ENCODE assay signal across 13 mouse cellular contexts in the genomic region with DNA sequence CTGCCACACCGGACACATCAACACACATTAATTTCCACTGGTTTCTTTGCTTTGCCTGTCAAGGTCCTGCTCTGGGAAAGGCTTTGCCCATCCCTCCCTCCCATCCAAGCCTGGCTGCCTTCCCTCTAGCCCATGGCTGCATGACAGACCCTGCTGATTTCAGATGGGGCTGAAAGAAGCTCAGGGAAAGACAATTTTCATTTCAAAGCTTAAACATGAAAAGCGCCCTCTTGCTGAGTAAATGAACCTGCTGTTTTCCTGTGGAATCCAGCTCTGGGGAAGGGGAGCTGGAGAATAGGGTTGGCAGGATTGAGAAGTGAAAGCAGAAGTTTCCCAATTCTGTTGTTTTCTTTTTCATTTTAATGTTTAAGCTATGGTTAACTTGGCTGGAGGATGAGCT.
DNase-seq lines count a peak whose midpoint lies in the region; ATAC-seq and TF ChIP-seq lines count a peak whose summit lies in the region.
"Had no signal": no experiment of that assay in that cellular context is flagged by ENCODE, and none has a peak within 500 bp of the region (broad histone marks: within the 10 kb centered on the region; RNA-seq: fewer than 3 reads in every experiment).

No protein-coding gene starts in this region.

- no peaks in the 10 kb centered on the region for H3K9me3 ChIP-seq in neural tube, embryonic 14.5 days (ENCODE audit: control insufficient read depth, low read length)
- H3K9me3 ChIP-seq in neural tube, embryonic 15.5 days (replicated peaks), result no peaks in the 10 kb centered on the region
- H3K9me3 ChIP-seq in forebrain, embryonic 14.5 days (replicated peaks; ENCODE audit: control insufficient read depth, low read length), result no peaks in the 10 kb centered on the region
- no peaks in the 10 kb centered on the region for H3K9me3 ChIP-seq in midbrain, embryonic 14.5 days (ENCODE audit: control insufficient read depth, low read length)
- H3K9me3 ChIP-seq in heart, embryonic 11.5 days (replicated peaks; ENCODE audit: control insufficient read depth, low read length), result no peaks in the 10 kb centered on the region
- H3K9me3 ChIP-seq: embryonic facial prominence, embryonic 13.5 days had no signal

- no peaks in the 10 kb centered on the region for H3K27me3 ChIP-seq in neural tube, embryonic 14.5 days (ENCODE audit: control insufficient read depth, insufficient read depth, low read length)
- H3K27me3 ChIP-seq in neural tube, embryonic 15.5 days (replicated peaks), result no peaks in the 10 kb centered on the region
- H3K27me3 ChIP-seq in cerebellum, adult 2 months (ENCODE audit: control insufficient read depth, insufficient read depth, low read length), result no peaks in the 10 kb centered on the region
- no peaks in the 10 kb centered on the region for H3K27me3 ChIP-seq in forebrain, embryonic 14.5 days (replicated peaks; ENCODE audit: control insufficient read depth, insufficient read depth, low read length)
- no peaks in the 10 kb centered on the region for H3K27me3 ChIP-seq in midbrain, embryonic 14.5 days (ENCODE audit: control insufficient read depth, insufficient read depth, low read length)
- H3K27me3 ChIP-seq in heart, embryonic 11.5 days (ENCODE audit: control insufficient read depth, insufficient read depth, low read length), result no peaks in the 10 kb centered on the region
- H3K27me3 ChIP-seq: embryonic facial prominence, embryonic 13.5 days had no signal

- no peak for TF ChIP-seq POLR2A in cerebellum, adult 2 months (IDR thresholded peaks at IDR 0.05; ENCODE audit: borderline replicate concordance, insufficient read depth, low read length)

- H3K4me3 ChIP-seq in neural tube, embryonic 14.5 days (ENCODE audit: low read depth, low read length), result no peak overlapping the region
- H3K4me3 ChIP-seq in neural tube, embryonic 15.5 days (replicated peaks), result no peak overlapping the region
- no peak overlapping the region for H3K4me3 ChIP-seq in cerebellum, adult 2 months (replicated peaks; ENCODE audit: insufficient read depth, low read depth, low read length)
- no peak overlapping the region for H3K4me3 ChIP-seq in forebrain, embryonic 14.5 days (ENCODE audit: low read depth, low read length)
- no peak overlapping the region for H3K4me3 ChIP-seq in midbrain, embryonic 14.5 days (replicated peaks; ENCODE audit: low read depth, low read length)
- no peak overlapping the region for H3K4me3 ChIP-seq in heart, embryonic 11.5 days (ENCODE audit: low read depth, low read length)
- H3K4me3 ChIP-seq: embryonic facial prominence, embryonic 13.5 days had no signal

- peak; percentile 40 to 58 for DNase-seq in cerebellum, adult 2 months
- peak; percentile 67 for DNase-seq in forebrain, embryonic 14.5 days (ENCODE audit: low spot score)
- peak; percentile 72 for DNase-seq in midbrain, embryonic 14.5 days
- DNase-seq in urinary bladder, postnatal 25 days (ENCODE audit: low spot score), result no peak
- DNase-seq in ovary, postnatal 10 days (ENCODE audit: low spot score), result no peak
- DNase-seq: heart, adult 18-20 months; heart, postnatal 14 days; layer of hippocampus, postnatal 36 days; lung, embryonic 14.5 days had no signal

- H3K36me3 ChIP-seq in neural tube, embryonic 14.5 days (ENCODE audit: control insufficient read depth, insufficient read depth, low read length), result no peaks in the 10 kb centered on the region
- no peaks in the 10 kb centered on the region for H3K36me3 ChIP-seq in neural tube, embryonic 15.5 days
- no peaks in the 10 kb centered on the region for H3K36me3 ChIP-seq in forebrain, embryonic 14.5 days (ENCODE audit: control insufficient read depth, insufficient read depth, low read length)
- no peaks in the 10 kb centered on the region for H3K36me3 ChIP-seq in midbrain, embryonic 14.5 days (ENCODE audit: control insufficient read depth, insufficient read depth, low read length)
- no peaks in the 10 kb centered on the region for H3K36me3 ChIP-seq in heart, embryonic 11.5 days (ENCODE audit: control insufficient read depth, insufficient read depth, low read length)
- H3K36me3 ChIP-seq: embryonic facial prominence, embryonic 13.5 days had no signal

- peak; percentile 46; the same call in 1 of the 2 replicates for ATAC-seq in neural tube, embryonic 14.5 days (ENCODE audit: low read depth)
- ATAC-seq in neural tube, embryonic 15.5 days (ENCODE audit: low FRiP score), result no peak
- peak; percentile 69; the same call in 1 of the 2 replicates for ATAC-seq in forebrain, embryonic 14.5 days
- 0 out of 2 replicates have a peak, but pooled peaks have one; percentile 40 for ATAC-seq in midbrain, embryonic 14.5 days (ENCODE audit: low FRiP score, low TSS enrichment)
- ATAC-seq in heart, embryonic 11.5 days (replicated peaks; ENCODE audit: insufficient number of reproducible peaks, low FRiP score, low TSS enrichment), result no peak

- 29% methylated on average over 2 of the region's 2 CpGs for WGBS in neural tube, embryonic 14.5 days
- WGBS in neural tube, embryonic 15.5 days, result 19% methylated on average over 2 of the region's 2 CpGs
- WGBS in cerebellum, adult 2 months, result 17% methylated on average over 2 of the region's 2 CpGs
- WGBS in forebrain, embryonic 14.5 days, result 19% methylated on average over 2 of the region's 2 CpGs
- 19% methylated on average over 2 of the region's 2 CpGs for WGBS in midbrain, embryonic 14.5 days
- WGBS in heart, embryonic 11.5 days (ENCODE audit: insufficient replicate concordance), result 41% methylated on average over 2 of the region's 2 CpGs

- no peak for TF ChIP-seq CTCF in cerebellum, adult 2 months (IDR thresholded peaks at IDR 0.05; ENCODE audit: borderline replicate concordance, insufficient read depth, low read depth, low read length)

- no peak overlapping the region for H3K9ac ChIP-seq in neural tube, embryonic 14.5 days (replicated peaks; ENCODE audit: low read depth, low read length)
- no peak overlapping the region for H3K9ac ChIP-seq in neural tube, embryonic 15.5 days (replicated peaks)
- no peak overlapping the region for H3K9ac ChIP-seq in forebrain, embryonic 14.5 days (ENCODE audit: low read length)
- H3K9ac ChIP-seq in midbrain, embryonic 14.5 days (replicated peaks; ENCODE audit: low read length), result no peak overlapping the region
- H3K9ac ChIP-seq in heart, embryonic 11.5 days (ENCODE audit: low read depth, low read length), result no peak overlapping the region
- H3K9ac ChIP-seq: embryonic facial prominence, embryonic 13.5 days; lung, embryonic 14.5 days had no signal

- no peaks in the 10 kb centered on the region for H3K4me1 ChIP-seq in neural tube, embryonic 14.5 days (ENCODE audit: control insufficient read depth, insufficient read depth, low read length)
- 0 out of 2 replicates have a peak, but pooled peaks cover 5% of the 10 kb centered on the region for H3K4me1 ChIP-seq in neural tube, embryonic 15.5 days
- H3K4me1 ChIP-seq in cerebellum, adult 2 months (ENCODE audit: control insufficient read depth, insufficient read depth, low read length), result no peaks in the 10 kb centered on the region
- H3K4me1 ChIP-seq in forebrain, embryonic 14.5 days (ENCODE audit: control insufficient read depth, insufficient read depth, low read length), result no peaks in the 10 kb centered on the region
- H3K4me1 ChIP-seq in midbrain, embryonic 14.5 days (ENCODE audit: control insufficient read depth, insufficient read depth, low read length), result peaks cover 12% of the 10 kb centered on the region; the same call in 1 of the 2 replicates
- no peaks in the 10 kb centered on the region for H3K4me1 ChIP-seq in heart, embryonic 11.5 days (ENCODE audit: control insufficient read depth, insufficient read depth, low read length)
- H3K4me1 ChIP-seq: embryonic facial prominence, embryonic 13.5 days had no signal

- no peak overlapping the region for H3K27ac ChIP-seq in neural tube, embryonic 14.5 days (ENCODE audit: low read depth, low read length)
- H3K27ac ChIP-seq in neural tube, embryonic 15.5 days (replicated peaks), result no peak overlapping the region
- H3K27ac ChIP-seq in cerebellum, adult 2 months (ENCODE audit: insufficient read depth, low read length), result no peak overlapping the region
- no peak overlapping the region for H3K27ac ChIP-seq in forebrain, embryonic 14.5 days (ENCODE audit: low read depth, low read length)
- H3K27ac ChIP-seq in midbrain, embryonic 14.5 days (replicated peaks; ENCODE audit: low read depth, low read length), result no peak overlapping the region
- H3K27ac ChIP-seq in heart, embryonic 11.5 days (ENCODE audit: low read depth, low read length), result no peak overlapping the region
- H3K27ac ChIP-seq: embryonic facial prominence, embryonic 13.5 days had no signal

- H3K4me2 ChIP-seq in neural tube, embryonic 14.5 days (ENCODE audit: low read depth, low read length), result no peak overlapping the region
- no peak overlapping the region for H3K4me2 ChIP-seq in neural tube, embryonic 15.5 days
- no peak overlapping the region for H3K4me2 ChIP-seq in forebrain, embryonic 14.5 days (ENCODE audit: low read length)
- H3K4me2 ChIP-seq in midbrain, embryonic 14.5 days (ENCODE audit: low read length), result no peak overlapping the region
- H3K4me2 ChIP-seq in heart, embryonic 11.5 days, result no peak overlapping the region
- H3K4me2 ChIP-seq: embryonic facial prominence, embryonic 13.5 days; lung, embryonic 14.5 days had no signal

Comparison
In these comparisons a context has a peak if more than half of its experiments do, and no peak if none do; other contexts are left out.
1. ATAC-seq: peak in neural tube, embryonic 14.5 days (single experiment), forebrain, embryonic 14.5 days (single experiment) and midbrain, embryonic 14.5 days (single experiment); none in neural tube, embryonic 15.5 days (single experiment) and heart, embryonic 11.5 days (single experiment).
2. DNase-seq: peak in cerebellum, adult 2 months (2 of 2), forebrain, embryonic 14.5 days (single experiment) and midbrain, embryonic 14.5 days (single experiment); none in urinary bladder, postnatal 25 days (single experiment) and ovary, postnatal 10 days (single experiment).